Mouse (Mus musculus) hindbrain, postnatal 0 days (tissue): ENCODE results near the gene Ak9. TPM values are rescaled to one million over a fixed set of nuclear protein-coding genes. Genes with fewer than 3 reads are reported as not detected.
A peak's percentile ranks its signal among the peaks of the same experiment; 100 is the strongest.

Experiments
- ATAC-seq: fragments of 200-750 bp; cut with Nextera tagmentation; 2 replicates; pipeline ENCODE4 v1.8.0; 2017; ENCODE audit warnings: mild to moderate bottlenecking, moderate TSS enrichment, moderate library complexity
- DNase-seq: peaks from one replicate; pipeline ENCODE4 v3.0.0-alpha.2; 2015; ENCODE audit warnings: low spot score
- H3K27ac ChIP-seq: fragments of 300-500 bp; sonication (generic); 2 replicates; pipeline ENCODE4 v1.5.1; 2014; ENCODE audit warnings: mild to moderate bottlenecking
- H3K27me3 ChIP-seq: fragments of 300-500 bp; sonication (generic); 2 replicates; pipeline ENCODE4 v1.6.1; 2014; ENCODE audit warnings: low read length, mixed read lengths; ENCODE audit not compliant: insufficient read depth
- H3K36me3 ChIP-seq: fragments of 300-500 bp; sonication (generic); 2 replicates; pipeline ENCODE4 v1.6.1; 2014; ENCODE audit warnings: low read length, mixed read lengths; ENCODE audit not compliant: insufficient read depth
- H3K4me1 ChIP-seq: fragments of 300-500 bp; sonication (generic); 2 replicates; pipeline ENCODE4 v1.6.1; 2014; ENCODE audit warnings: antibody characterized with exemption, low read length, mixed read lengths; ENCODE audit not compliant: insufficient read depth
- H3K4me2 ChIP-seq: fragments of 300-500 bp; sonication (generic); 2 replicates; pipeline ENCODE4 v1.6.1; 2014; ENCODE audit warnings: low read depth, mild to moderate bottlenecking, low read length, moderate library complexity, mixed read lengths
- H3K4me3 ChIP-seq: fragments of 300-500 bp; sonication (generic); 2 replicates; pipeline ENCODE4 v1.5.1; 2014; ENCODE audit warnings: low read length
- H3K9ac ChIP-seq: fragments of 300-500 bp; sonication (generic); replicated peaks from 2 replicates; pipeline ENCODE4 v1.6.1; 2014; ENCODE audit warnings: mild to moderate bottlenecking, low read length, moderate library complexity, mixed read lengths
- H3K9me3 ChIP-seq: fragments of 300-500 bp; sonication (generic); 2 replicates; pipeline ENCODE4 v1.6.1; 2016; ENCODE audit warnings: low read length, mixed read lengths
- CTCF ChIP-seq: IDR thresholded peaks from 2 replicates; pipeline ENCODE4 v1.5.1; 2016; ENCODE audit warnings: antibody characterized with exemption, control low read depth, low read depth
- WGBS: fragments of 180-500 bp; shearing (Covaris S2); extraction: QIAGEN DNeasy Blood & Tissue Kit; methylation state at CpG from one replicate; pipeline ENCODE4 v1.1.7; 2014; 5-methylcytosine and 5-hydroxymethylcytosine counted together
- polyA plus RNA-seq: library from polyadenylated mRNA; unstranded; fragments of >200 nt; fragmentation: Nextera tagmentation; extraction: Ambion mirVana; gene quantifications from 2 replicates; pipeline ENCODE4 v1.2.1, GENCODE M21; 2015
- total RNA-seq: library from RNA; depleted of rRNA; stranded (reverse); fragments of >200 nt; gene quantifications from 2 replicates; pipeline ENCODE4 v1.2.3, GENCODE M21; 2014

Ak9 gene
- total and polyA plus RNA-seq, 2 experiments from 2014 or later: 0.21 to 0.25 TPM

- no peaks in the 10 kb centered on the region for H3K27me3 ChIP-seq
- no peak overlapping the region for H3K4me2 ChIP-seq
- peaks cover 12% of the 10 kb centered on the region; the same call in 1 of the 2 replicates for H3K36me3 ChIP-seq
- no peak overlapping the region for H3K9ac ChIP-seq
- H3K27ac ChIP-seq: peak overlapping the region; percentile 32; the same call in 1 of the 2 replicates
- TF ChIP-seq CTCF: no peak
- no peaks in the 10 kb centered on the region for H3K4me1 ChIP-seq
- no peak overlapping the region for H3K4me3 ChIP-seq
- DNase-seq (no peak), ATAC-seq (0 out of 2 replicates have a peak, but pooled peaks have one; percentile 7)
- no peaks in the 10 kb centered on the region for H3K9me3 ChIP-seq
- WGBS: 86% methylated on average over 3 of the region's 3 CpGs
Measured at GRCm38 (mm10) chr10:41461057-41461722, 157.4 kb downstream of the Ak9 start.

GRCm38 (mm10) chr10:41464401-41464955 lies 160.7 kb downstream of the Ak9 start:
- H3K27me3 ChIP-seq: no peaks in the 10 kb centered on the region
- DNase-seq: peak; percentile 58
- no peak for TF ChIP-seq CTCF
- H3K27ac ChIP-seq: peak overlapping the region; percentile 45
- no peak overlapping the region for H3K4me3 ChIP-seq
- no peak overlapping the region for H3K9ac ChIP-seq
- no peaks in the 10 kb centered on the region for H3K9me3 ChIP-seq
- peaks cover 5% of the 10 kb centered on the region; the same call in 1 of the 2 replicates for H3K36me3 ChIP-seq
- H3K4me1 ChIP-seq: no peaks in the 10 kb centered on the region
- WGBS: 25% methylated on average over 15 of the region's 15 CpGs
- H3K4me2 ChIP-seq: no peak overlapping the region
- ATAC-seq: peak; percentile 80

GRCm38 (mm10) chr10:41467325-41467724 lies 163.5 kb downstream of the Ak9 start:
- Histone ChIP-seq H3K27me3 (no peaks in the 10 kb centered on the region), H3K4me1 (no peaks in the 10 kb centered on the region), H3K27ac (no peak overlapping the region), H3K9me3 (no peaks in the 10 kb centered on the region), H3K9ac (no peak overlapping the region), H3K4me2 (no peak overlapping the region), H3K4me3 (no peak overlapping the region), H3K36me3 (peaks cover 5% of the 10 kb centered on the region; the same call in 1 of the 2 replicates)
- DNase-seq: no peak
- TF ChIP-seq CTCF: no peak
- ATAC-seq: no peak
- WGBS: 30% methylated on average over 6 of the region's 6 CpGs

GRCm38 (mm10) chr10:41470693-41471092 lies 166.9 kb downstream of the Ak9 start:
- Histone ChIP-seq H3K27ac (no peak overlapping the region), H3K4me2 (no peak overlapping the region), H3K36me3 (no peaks in the 10 kb centered on the region), H3K27me3 (no peaks in the 10 kb centered on the region), H3K9ac (no peak overlapping the region), H3K4me3 (no peak overlapping the region), H3K9me3 (no peaks in the 10 kb centered on the region), H3K4me1 (no peaks in the 10 kb centered on the region)
- 83% methylated on average over 3 of the region's 3 CpGs for WGBS
- DNase-seq (no peak), ATAC-seq (no peak)
- TF ChIP-seq CTCF: no peak

- no peak for DNase-seq
- no peak overlapping the region for H3K9ac ChIP-seq
- H3K4me3 ChIP-seq: no peak overlapping the region
- no peaks in the 10 kb centered on the region for H3K9me3 ChIP-seq
- no peak for ATAC-seq
- no peaks in the 10 kb centered on the region for H3K27me3 ChIP-seq
- no peak overlapping the region for H3K27ac ChIP-seq
- no peaks in the 10 kb centered on the region for H3K4me1 ChIP-seq
- H3K36me3 ChIP-seq: no peaks in the 10 kb centered on the region
- TF ChIP-seq CTCF: no peak
- no peak overlapping the region for H3K4me2 ChIP-seq
Measured at GRCm38 (mm10) chr10:41472534-41472933, 168.8 kb downstream of the Ak9 start.

- Histone ChIP-seq H3K4me2 (no peak overlapping the region), H3K27ac (no peak overlapping the region), H3K9ac (no peak overlapping the region), H3K4me3 (no peak overlapping the region), H3K4me1 (no peaks in the 10 kb centered on the region), H3K9me3 (no peaks in the 10 kb centered on the region), H3K36me3 (no peaks in the 10 kb centered on the region), H3K27me3 (no peaks in the 10 kb centered on the region)
- TF ChIP-seq CTCF: no peak
- WGBS: 76% methylated on average over 5 of the region's 5 CpGs
- no peak for DNase-seq
- ATAC-seq: no peak
Measured at GRCm38 (mm10) chr10:41472962-41473481, 169.2 kb downstream of the Ak9 start.
